Mouse (Mus musculus) liver, embryonic 12.5 days (tissue): ENCODE data around the gene Krt82. TPM values are rescaled to one million over a fixed set of nuclear protein-coding genes. Genes with fewer than 3 reads are reported as not detected.

ENCODE experiments used
- ATAC-seq: fragments of 200-750 bp; cut with Nextera tagmentation; 2 replicates; pipeline ENCODE4 v1.8.0; 2017; ENCODE audit warnings: moderate number of reproducible peaks, mild to moderate bottlenecking, moderate library complexity
- H3K27ac ChIP-seq: fragments of 300-500 bp; sonication (generic); 2 replicates; pipeline ENCODE4 v1.5.1; 2016; ENCODE audit warnings: mild to moderate bottlenecking
- H3K27me3 ChIP-seq: fragments of 300-500 bp; sonication (generic); replicated peaks from 2 replicates; pipeline ENCODE4 v1.6.1; 2016; ENCODE audit warnings: mild to moderate bottlenecking, moderate library complexity
- H3K36me3 ChIP-seq: fragments of 300-500 bp; sonication (generic); 2 replicates; pipeline ENCODE4 v1.6.1; 2016; ENCODE audit warnings: mild to moderate bottlenecking, moderate library complexity
- H3K4me1 ChIP-seq: fragments of 300-500 bp; sonication (generic); 2 replicates; pipeline ENCODE4 v1.6.1; 2016
- H3K4me2 ChIP-seq: fragments of 300-500 bp; sonication (generic); 2 replicates; pipeline ENCODE4 v1.6.1; 2016; ENCODE audit warnings: mild to moderate bottlenecking, moderate library complexity
- H3K4me3 ChIP-seq: fragments of 300-500 bp; sonication (generic); 2 replicates; pipeline ENCODE4 v1.5.1; 2016; ENCODE audit warnings: mild to moderate bottlenecking, moderate library complexity
- H3K9ac ChIP-seq: fragments of 300-500 bp; sonication (generic); 2 replicates; pipeline ENCODE4 v1.6.1; 2016; ENCODE audit warnings: mild to moderate bottlenecking, moderate library complexity
- H3K9me3 ChIP-seq: fragments of 300-500 bp; sonication (generic); replicated peaks from 2 replicates; pipeline ENCODE4 v1.6.1; 2016; ENCODE audit warnings: mild to moderate bottlenecking, moderate library complexity
- WGBS: fragments of 180-500 bp; shearing (Covaris S2); methylation state at CpG from one replicate; pipeline ENCODE4 v1.1.7; 2016; ENCODE audit not compliant: insufficient replicate concordance; 5-methylcytosine and 5-hydroxymethylcytosine counted together
- microRNA-seq: library from miRNA; unstranded; fragments of <30 nt; microRNA quantifications from one replicate; pipeline ENCODE4, GENCODE M21; 2017
- polyA plus RNA-seq: library from polyadenylated mRNA; unstranded; fragments of >200 nt; fragmentation: Nextera tagmentation; extraction: Ambion mirVana; gene quantifications from 2 replicates; pipeline ENCODE4 v1.2.1, GENCODE M21; 2016

The Krt82 gene
- polyA plus RNA-seq, 1 experiment from 2014 or later, result not detected

DNA sequence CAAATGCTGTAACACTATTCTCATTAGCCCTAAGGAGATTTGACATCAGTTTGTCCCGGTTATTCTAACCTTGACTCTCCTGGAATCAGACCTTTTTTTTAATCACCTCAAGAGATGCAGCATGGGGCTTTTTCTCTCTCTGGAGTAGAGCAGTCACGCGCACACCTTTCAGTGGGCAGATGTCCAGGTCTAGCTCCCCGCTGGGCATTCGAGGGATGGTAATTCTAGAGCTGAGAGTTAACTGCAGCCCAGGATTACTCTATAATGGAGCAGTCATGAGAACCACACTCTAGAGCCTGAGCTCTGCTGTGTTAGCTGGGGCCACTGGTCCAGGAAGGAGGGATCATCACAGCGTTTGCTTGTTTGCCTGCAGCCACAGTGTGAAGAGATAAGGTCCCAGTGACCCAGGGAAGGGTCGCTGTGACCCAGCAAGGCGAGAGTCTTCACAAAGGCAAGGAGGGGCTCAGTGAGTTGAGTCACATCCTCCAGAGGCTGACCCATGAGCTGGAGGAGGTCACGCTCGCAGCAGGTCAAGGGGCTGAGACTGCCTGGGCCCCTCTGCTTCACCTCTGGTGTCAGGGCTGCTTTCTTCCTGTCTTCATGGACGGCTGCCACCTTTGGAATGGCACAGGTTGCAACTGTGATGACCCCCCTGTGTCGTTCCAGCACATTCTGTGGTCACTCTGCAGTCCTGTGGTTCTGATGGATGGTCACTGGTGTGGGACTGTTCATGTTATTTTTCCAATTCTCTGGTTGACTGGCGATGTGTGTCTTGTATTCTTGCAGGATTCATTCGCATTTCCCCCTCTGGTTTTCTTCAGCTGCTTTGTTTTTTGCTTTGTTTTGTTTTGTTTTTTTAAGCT, 43.3 kb downstream of the Krt82 start:
- H3K36me3 ChIP-seq, result no peaks in the 10 kb centered on the region

GRCm38 (mm10) chr15:101497181-101497580, 53.3 kb downstream of the Krt82 start:
- Histone ChIP-seq H3K27ac (no peak overlapping the region), H3K4me3 (no peak overlapping the region), H3K9ac (no peak overlapping the region), H3K4me1 (no peaks in the 10 kb centered on the region), H3K4me2 (no peak overlapping the region), H3K9me3 (no peaks in the 10 kb centered on the region), H3K27me3 (no peaks in the 10 kb centered on the region), H3K36me3 (no peaks in the 10 kb centered on the region)
- ATAC-seq, result no peak
- WGBS, result 75% methylated on average over 2 of the region's 2 CpGs

More for the DNA sequence above, 43.3 kb downstream of the Krt82 start:
- no peaks in the 10 kb centered on the region for H3K9me3 ChIP-seq
- no peak overlapping the region for H3K4me3 ChIP-seq
- no peak overlapping the region for H3K4me2 ChIP-seq
- ATAC-seq, result no peak
- 38% methylated on average over 14 of the region's 14 CpGs for WGBS
- peaks cover 8% of the 10 kb centered on the region; the same call in 1 of the 2 replicates for H3K27me3 ChIP-seq
- H3K27ac ChIP-seq, result no peak overlapping the region
- H3K9ac ChIP-seq, result no peak overlapping the region
- no peaks in the 10 kb centered on the region for H3K4me1 ChIP-seq

- ATAC-seq, result no peak
Observed at GRCm38 (mm10) chr15:101495266-101495665, 55.2 kb downstream of the Krt82 start.

GRCm38 (mm10) chr15:101494203-101494602, 56.3 kb downstream of the Krt82 start:
- Histone ChIP-seq H3K4me3 (no peak overlapping the region), H3K27ac (no peak overlapping the region), H3K4me1 (no peaks in the 10 kb centered on the region), H3K36me3 (no peaks in the 10 kb centered on the region), H3K9me3 (no peaks in the 10 kb centered on the region), H3K27me3 (no peaks in the 10 kb centered on the region), H3K9ac (no peak overlapping the region), H3K4me2 (no peak overlapping the region)
- WGBS, result 36% methylated on average over 1 of the region's 1 CpGs
- ATAC-seq, result no peak

More at GRCm38 (mm10) chr15:101495266-101495665, 55.2 kb downstream of the Krt82 start:
- H3K4me2 ChIP-seq, result no peak overlapping the region
- no peaks in the 10 kb centered on the region for H3K9me3 ChIP-seq
- no peak overlapping the region for H3K9ac ChIP-seq
- WGBS, result 79% methylated on average over 8 of the region's 8 CpGs
- no peaks in the 10 kb centered on the region for H3K27me3 ChIP-seq
- no peaks in the 10 kb centered on the region for H3K36me3 ChIP-seq
- no peak overlapping the region for H3K27ac ChIP-seq
- no peak overlapping the region for H3K4me3 ChIP-seq
- no peaks in the 10 kb centered on the region for H3K4me1 ChIP-seq

DNA sequence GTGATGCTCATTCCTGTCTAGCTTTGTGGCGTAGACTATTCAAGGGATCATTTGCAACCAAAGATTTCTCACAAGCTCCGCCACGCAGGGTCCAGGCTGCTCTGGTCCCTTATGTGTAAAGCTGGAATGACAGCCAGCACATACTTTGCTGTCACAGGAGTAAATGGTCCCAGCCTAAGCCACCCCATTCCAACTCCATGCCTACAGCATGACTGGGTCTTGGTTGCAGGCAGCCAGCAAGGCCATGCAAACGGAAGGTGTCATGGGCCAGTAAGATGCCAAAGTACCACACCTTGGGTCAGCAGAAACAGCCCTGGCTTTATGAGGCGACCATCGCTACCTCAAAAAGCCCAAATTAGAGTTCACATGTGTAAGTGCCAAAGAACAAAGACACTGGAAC, 56.8 kb downstream of the Krt82 start:
- Histone ChIP-seq H3K9ac (no peak overlapping the region), H3K27me3 (no peaks in the 10 kb centered on the region), H3K4me2 (no peak overlapping the region), H3K4me1 (no peaks in the 10 kb centered on the region), H3K27ac (no peak overlapping the region), H3K9me3 (no peaks in the 10 kb centered on the region), H3K36me3 (no peaks in the 10 kb centered on the region), H3K4me3 (no peak overlapping the region)
- 75% methylated on average over 6 of the region's 6 CpGs for WGBS
- ATAC-seq, result no peak

DNA sequence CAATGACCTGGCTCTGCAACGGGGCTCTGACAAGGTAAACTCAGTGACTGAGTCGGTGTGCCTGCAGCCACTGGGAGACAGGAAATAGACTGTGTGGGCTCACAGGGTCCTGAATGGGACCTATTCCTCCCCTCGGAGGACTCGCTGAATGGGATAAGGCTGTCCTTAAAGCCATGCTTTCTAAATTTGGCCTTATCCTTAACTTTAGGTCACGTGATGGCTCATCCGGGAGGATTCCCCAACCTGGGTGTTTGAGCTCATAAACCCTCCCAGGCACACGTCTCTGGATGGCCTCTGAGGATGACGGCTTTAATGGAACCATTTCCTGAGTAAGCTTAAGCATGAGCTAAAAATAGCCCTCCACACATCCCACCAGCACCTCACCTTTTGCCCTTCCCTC, 57.7 kb downstream of the Krt82 start:
- H3K27me3 ChIP-seq, result no peaks in the 10 kb centered on the region
- WGBS, result 39% methylated on average over 8 of the region's 8 CpGs
- H3K4me2 ChIP-seq, result no peak overlapping the region
- no peak for ATAC-seq
- H3K9me3 ChIP-seq, result no peaks in the 10 kb centered on the region
- H3K27ac ChIP-seq, result no peak overlapping the region
- H3K4me3 ChIP-seq, result no peak overlapping the region
- H3K36me3 ChIP-seq, result no peaks in the 10 kb centered on the region
- H3K4me1 ChIP-seq, result no peaks in the 10 kb centered on the region
- no peak overlapping the region for H3K9ac ChIP-seq

DNA sequence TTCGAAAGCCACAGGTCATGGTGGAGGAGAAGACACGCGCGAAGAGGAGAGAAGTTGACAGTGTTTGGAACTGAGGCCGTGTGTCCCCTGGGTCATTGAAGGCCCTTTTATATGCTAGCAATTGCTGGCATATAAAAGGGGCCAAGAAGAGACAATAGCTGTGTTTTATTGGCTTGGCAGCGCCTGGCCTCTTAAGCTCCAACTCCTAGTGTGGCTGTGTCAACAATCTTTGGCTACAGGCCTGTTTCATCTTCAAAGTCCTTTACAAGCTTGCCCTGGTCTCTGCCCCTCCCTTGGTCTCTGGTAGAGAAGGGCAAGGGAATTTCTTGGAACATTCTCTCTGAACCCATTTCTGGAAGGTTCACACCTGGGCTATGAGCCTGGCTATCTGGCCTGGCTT, 59.0 kb downstream of the Krt82 start, which contains the start of gene Krt83:
Gene Krt83, minus strand, starts transcription at position 82 of the 400 bp plus-strand sequence.
- no peaks in the 10 kb centered on the region; the same call in 1 of the 2 replicates for H3K27me3 ChIP-seq
- H3K4me3 ChIP-seq, result no peak within 1 kb of the TSS
- 81% methylated on average over 6 of the region's 6 CpGs for WGBS
- H3K9ac ChIP-seq, result no peak within 1 kb of the TSS
- no peak within 1 kb of the TSS for H3K4me2 ChIP-seq
- H3K27ac ChIP-seq, result no peak within 1 kb of the TSS
- H3K4me1 ChIP-seq, result no peaks in the 10 kb centered on the region
- H3K36me3 ChIP-seq, result no peaks in the 10 kb centered on the region
- ATAC-seq, result no peak
- no peaks in the 10 kb centered on the region for H3K9me3 ChIP-seq

Small RNA genes lying within 50 kb of the gene (microRNA-seq; reads per million reads assigned to microRNA genes)
- gene Gm44393 (not detected), gene Gm44460 (not detected)

Other genes starting within 250 kb of the Krt82 start
- gene Krt80, start 180.5 kb downstream of the Krt82 start, polyA plus RNA-seq, result 0.11 and 0.16 TPM in 2 replicates
- 6.0 and 6.1 TPM in 2 replicates for gene Krt7, start 139.6 kb downstream of the Krt82 start, polyA plus RNA-seq
- not detected in 2 replicates for gene Krt87, start 111.9 kb downstream of the Krt82 start, polyA plus RNA-seq
- gene Krt88, start 102.9 kb downstream of the Krt82 start, polyA plus RNA-seq, result not detected in 2 replicates
- gene Krt81, start 86.9 kb downstream of the Krt82 start, polyA plus RNA-seq, result not detected in 2 replicates
- gene Krt86, start 77.2 kb downstream of the Krt82 start, polyA plus RNA-seq, result not detected in 2 replicates
- not detected in 2 replicates for gene Krt83, start 59.2 kb downstream of the Krt82 start, polyA plus RNA-seq
- gene Gm49425, start 33.4 kb downstream of the Krt82 start, polyA plus RNA-seq, result not detected in 2 replicates
- not detected in 2 replicates for gene Krt84, start 17.8 kb downstream of the Krt82 start, polyA plus RNA-seq
- not detected in 2 replicates for gene Krt90, start 12.3 kb upstream of the Krt82 start, polyA plus RNA-seq
- not detected in 2 replicates for gene Krt75, start 23.2 kb upstream of the Krt82 start, polyA plus RNA-seq
- gene Gm5414, start 77.5 kb upstream of the Krt82 start, polyA plus RNA-seq, result not detected in 2 replicates
- not detected in 2 replicates for gene Gm5478, start 96.7 kb upstream of the Krt82 start, polyA plus RNA-seq
- gene Krt6b, start 129.6 kb upstream of the Krt82 start, polyA plus RNA-seq, result not detected in 2 replicates
- gene Krt6a, start 143.6 kb upstream of the Krt82 start, polyA plus RNA-seq, result not detected in 2 replicates
- 0.08 and 0.38 TPM in 2 replicates for gene Krt5, start 162.2 kb upstream of the Krt82 start, polyA plus RNA-seq
- gene Krt71, start 192.4 kb upstream of the Krt82 start, polyA plus RNA-seq, result not detected in 2 replicates
- not detected in 2 replicates for gene Krt72, start 235.8 kb upstream of the Krt82 start, polyA plus RNA-seq